Mouse (Mus musculus): ENCODE measurements around the gene E030018B13Rik.

GRCm38 (mm10) chr7:63955440-63955839 lies 38.8 kb downstream of the E030018B13Rik start:
- TF ChIP-seq EP300 (IDR thresholded peaks at IDR 0.05; ENCODE audit: insufficient read depth, low read depth, low read length) (no peak), CTCF (IDR thresholded peaks at IDR 0.05) (no peak), POLR2A (IDR thresholded peaks at IDR 0.05; ENCODE audit: insufficient read depth, low read depth, low read length) (no peak)

All from heart, adult 2 months (tissue).